Comparison of ENCODE assay signal across 21 mouse cellular contexts in the genomic region with DNA sequence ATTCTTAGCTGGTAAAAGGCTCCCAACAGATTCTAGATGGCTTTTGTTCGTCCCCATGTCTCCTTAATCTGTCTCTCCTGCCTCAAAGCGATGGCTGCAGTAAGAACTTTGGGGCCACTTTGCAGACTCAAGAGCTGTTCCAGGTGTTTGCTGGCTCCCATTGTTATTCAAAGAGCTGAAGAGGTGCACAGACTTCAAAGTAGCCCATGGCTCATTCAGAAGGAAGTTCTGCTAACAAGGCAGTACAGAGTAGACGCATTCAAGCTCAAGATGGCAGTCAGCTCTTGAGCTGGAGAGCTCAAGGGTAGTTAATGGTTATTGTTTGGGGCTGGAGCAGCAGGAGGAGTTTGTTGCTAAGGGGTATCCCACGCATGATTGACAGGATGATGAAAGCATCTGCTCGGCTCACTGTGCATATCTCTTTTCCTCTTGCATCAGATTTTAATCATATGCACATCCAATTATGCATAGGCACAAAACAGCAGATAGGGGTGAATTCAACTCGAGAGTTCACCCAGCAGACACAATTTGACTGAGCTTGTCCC. TPM values are rescaled to one million over a fixed set of nuclear protein-coding genes. Genes with fewer than 3 reads are reported as not detected.
"Had no signal": no experiment of that assay in that cellular context is flagged by ENCODE, and none has a peak within 500 bp of the region (broad histone marks: within the 10 kb centered on the region; RNA-seq: fewer than 3 reads in every experiment).

No protein-coding gene starts in this region.

- H3K9me3 ChIP-seq: limb, embryonic 15.5 days; liver, embryonic 12.5 days; midbrain, embryonic 12.5 days; neural tube, embryonic 15.5 days had no signal

- H3K4me1 ChIP-seq: limb, embryonic 15.5 days; liver, embryonic 12.5 days; neural tube, embryonic 15.5 days had no signal

- H3K9ac ChIP-seq: limb, embryonic 15.5 days; liver, embryonic 12.5 days; lung, embryonic 14.5 days; midbrain, embryonic 12.5 days; neural tube, embryonic 15.5 days had no signal

- H3K4me3 ChIP-seq: limb, embryonic 15.5 days; liver, embryonic 12.5 days; midbrain, embryonic 12.5 days; myocyte; neural tube, embryonic 15.5 days had no signal

- H3K27me3 ChIP-seq: limb, embryonic 15.5 days; liver, embryonic 12.5 days; midbrain, embryonic 12.5 days; neural tube, embryonic 15.5 days had no signal

- ATAC-seq: liver, embryonic 12.5 days had no signal

- DNase-seq: kidney, postnatal 36 days; layer of hippocampus, adult 9-11 months; layer of hippocampus, postnatal 36 days; lung, embryonic 14.5 days; lung, postnatal 10 days; lung, postnatal 4 days; right cerebral cortex, adult 18-20 months; right cerebral cortex, postnatal 25 days; thymus, postnatal 14 days had no signal

- H3K27ac ChIP-seq: kidney, postnatal 0 days; limb, embryonic 15.5 days; liver, embryonic 12.5 days; midbrain, embryonic 12.5 days; neural tube, embryonic 15.5 days; stomach, postnatal 0 days had no signal

- H3K4me2 ChIP-seq: limb, embryonic 15.5 days; liver, embryonic 12.5 days; lung, embryonic 14.5 days; midbrain, embryonic 12.5 days; neural tube, embryonic 15.5 days had no signal

RNA-seq across cellular contexts. Expression of gene Akap3, which starts 37.6 kb away (rescaled TPM):
- total RNA-seq: layer of hippocampus, postnatal 36 days; megakaryocyte, adult 5-6 weeks had no signal
- polyA plus RNA-seq: kidney, postnatal 0 days; limb, embryonic 11.5 days; limb, embryonic 15.5 days; liver, embryonic 12.5 days; liver, embryonic 16.5 days; neural tube, embryonic 11.5 days; small intestine, adult 2 months; stomach, postnatal 0 days had no signal
